Comparison of ENCODE assay signal across 15 mouse cellular contexts in genomic region chr11:88538710-88539340, GRCm38 (mm10).
A peak's percentile ranks its signal among the peaks of the same experiment; 100 is the strongest.
DNase-seq lines count a peak whose midpoint lies in the region; ATAC-seq and TF ChIP-seq lines count a peak whose summit lies in the region.
"Had no signal": no experiment of that assay in that cellular context is flagged by ENCODE, and none has a peak within 500 bp of the region (broad histone marks: within the 10 kb centered on the region; RNA-seq: fewer than 3 reads in every experiment).

No protein-coding gene starts in this region.

- no peak overlapping the region for H3K4me2 ChIP-seq in forebrain, embryonic 12.5 days
- H3K4me2 ChIP-seq in forebrain, embryonic 14.5 days (ENCODE audit: low read length), result no peak overlapping the region
- H3K4me2 ChIP-seq in heart, postnatal 0 days (ENCODE audit: low read depth, low read length), result no peak overlapping the region
- no peak overlapping the region for H3K4me2 ChIP-seq in neural tube, embryonic 15.5 days

- TF ChIP-seq CTCF in heart, postnatal 0 days (IDR thresholded peaks at IDR 0.05; ENCODE audit: low read depth), result no peak

- H3K9ac ChIP-seq in forebrain, embryonic 12.5 days, result no peak overlapping the region; the same call in 1 of the 2 replicates
- H3K9ac ChIP-seq in forebrain, embryonic 14.5 days (ENCODE audit: low read length), result no peak overlapping the region
- no peak overlapping the region for H3K9ac ChIP-seq in heart, postnatal 0 days (replicated peaks; ENCODE audit: low read depth, low read length)
- no peak overlapping the region for H3K9ac ChIP-seq in neural tube, embryonic 15.5 days (replicated peaks)

- WGBS in forebrain, embryonic 12.5 days, result 83% methylated on average over 13 of the region's 13 CpGs
- WGBS in forebrain, embryonic 14.5 days, result 77% methylated on average over 13 of the region's 13 CpGs
- 53% methylated on average over 13 of the region's 13 CpGs for WGBS in heart, postnatal 0 days
- WGBS in neural tube, embryonic 15.5 days, result 76% methylated on average over 13 of the region's 13 CpGs

- no peak for DNase-seq in forebrain, embryonic 14.5 days (ENCODE audit: low spot score)
- DNase-seq in heart, postnatal 0 days (ENCODE audit: low spot score), result no peak
- no peak for DNase-seq in heart, postnatal 36 days
- peak; percentile 64 for DNase-seq in retina, postnatal 1 day
- no peak for DNase-seq in retina, embryonic 14.5 days (ENCODE audit: low spot score)
- no peak for DNase-seq in left cerebral cortex, postnatal 14 days (ENCODE audit: low spot score in 2 of 2)
- DNase-seq: adrenal gland, postnatal 25 days; cerebellum, adult 9-11 months; embryo, embryonic 11 days; liver; right cerebral cortex, postnatal 14 days had no signal

- no peak for TF ChIP-seq EP300 in heart, postnatal 0 days (IDR thresholded peaks at IDR 0.05; ENCODE audit: low read depth)

- no peaks in the 10 kb centered on the region for H3K9me3 ChIP-seq in forebrain, embryonic 12.5 days
- no peaks in the 10 kb centered on the region for H3K9me3 ChIP-seq in forebrain, embryonic 14.5 days (replicated peaks; ENCODE audit: control insufficient read depth, low read length)
- H3K9me3 ChIP-seq in heart, postnatal 0 days (replicated peaks; ENCODE audit: control insufficient read depth, low read length), result no peaks in the 10 kb centered on the region
- no peaks in the 10 kb centered on the region for H3K9me3 ChIP-seq in neural tube, embryonic 15.5 days (replicated peaks)

- intact Hi-C loops in heart, postnatal 36 days (cut with DNase I), result no loop called here
- intact Hi-C loops in left cerebral cortex, postnatal 14 days (cut with DNase I), result no loop called here

- no peaks in the 10 kb centered on the region for H3K27me3 ChIP-seq in forebrain, embryonic 12.5 days
- no peaks in the 10 kb centered on the region for H3K27me3 ChIP-seq in forebrain, embryonic 14.5 days (replicated peaks; ENCODE audit: control insufficient read depth, insufficient read depth, low read length)
- H3K27me3 ChIP-seq in heart, postnatal 0 days (ENCODE audit: control insufficient read depth, insufficient read depth, low read length), result no peaks in the 10 kb centered on the region
- H3K27me3 ChIP-seq in neural tube, embryonic 15.5 days (replicated peaks), result no peaks in the 10 kb centered on the region

- peak overlapping the region; percentile 71 for H3K27ac ChIP-seq in forebrain, embryonic 12.5 days
- no peak overlapping the region; the same call in 1 of the 2 replicates for H3K27ac ChIP-seq in forebrain, embryonic 14.5 days (ENCODE audit: low read depth, low read length)
- H3K27ac ChIP-seq in heart, postnatal 0 days (ENCODE audit: low read depth), result peak overlapping the region; percentile 56
- peak overlapping the region; percentile 67 for H3K27ac ChIP-seq in neural tube, embryonic 15.5 days (replicated peaks)

- H3K4me1 ChIP-seq in forebrain, embryonic 12.5 days, result peaks cover 97% of the 10 kb centered on the region
- H3K4me1 ChIP-seq in forebrain, embryonic 14.5 days (ENCODE audit: control insufficient read depth, insufficient read depth, low read length), result peaks cover 63% of the 10 kb centered on the region
- H3K4me1 ChIP-seq in heart, postnatal 0 days (ENCODE audit: control insufficient read depth, insufficient read depth), result peaks cover 50% of the 10 kb centered on the region
- H3K4me1 ChIP-seq in neural tube, embryonic 15.5 days, result peaks cover 82% of the 10 kb centered on the region

- H3K4me3 ChIP-seq in forebrain, embryonic 12.5 days (replicated peaks), result no peak overlapping the region
- H3K4me3 ChIP-seq in forebrain, embryonic 14.5 days (ENCODE audit: low read depth, low read length), result no peak overlapping the region
- H3K4me3 ChIP-seq in heart, postnatal 0 days (ENCODE audit: low read depth, low read length), result no peak overlapping the region
- no peak overlapping the region for H3K4me3 ChIP-seq in neural tube, embryonic 15.5 days (replicated peaks)
- H3K4me3 ChIP-seq: layer of hippocampus, adult 2 months had no signal

- no peaks in the 10 kb centered on the region for H3K36me3 ChIP-seq in forebrain, embryonic 12.5 days (replicated peaks)
- no peaks in the 10 kb centered on the region for H3K36me3 ChIP-seq in forebrain, embryonic 14.5 days (ENCODE audit: control insufficient read depth, insufficient read depth, low read length)
- no peaks in the 10 kb centered on the region for H3K36me3 ChIP-seq in heart, postnatal 0 days (replicated peaks; ENCODE audit: control insufficient read depth, insufficient read depth, low read length)
- no peaks in the 10 kb centered on the region for H3K36me3 ChIP-seq in neural tube, embryonic 15.5 days

- no peak for ATAC-seq in forebrain, embryonic 12.5 days (ENCODE audit: low FRiP score)
- ATAC-seq in forebrain, embryonic 14.5 days, result no peak
- ATAC-seq in heart, postnatal 0 days (ENCODE audit: insufficient read depth, low read depth), result no peak; the same call in 1 of the 2 replicates
- ATAC-seq in neural tube, embryonic 15.5 days (ENCODE audit: low FRiP score), result no peak
- ATAC-seq: intestine, postnatal 0 days had no signal
